Mouse (Mus musculus): ENCODE data around the gene Lrrc49.

DNA sequence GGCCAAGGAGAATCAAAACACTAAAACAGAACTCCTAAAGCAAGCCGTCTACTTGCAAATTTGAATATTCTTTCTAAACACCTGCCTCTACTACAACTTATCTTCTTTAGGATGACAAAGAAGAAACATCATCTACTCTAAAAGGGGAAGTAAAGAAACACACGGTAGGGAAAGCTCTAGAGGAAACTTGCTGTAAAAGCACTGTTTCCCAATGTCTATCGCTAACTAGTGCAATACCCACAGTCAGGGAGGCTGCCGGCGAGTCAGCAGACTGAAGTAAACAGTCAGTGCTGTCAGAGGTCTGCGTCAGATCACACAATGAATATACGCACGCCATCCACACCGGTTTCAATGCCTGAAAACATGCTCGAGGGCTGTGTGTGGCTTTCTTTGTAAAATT lies 86.0 kb downstream of the Lrrc49 start:
- TF ChIP-seq EP300 (IDR thresholded peaks at IDR 0.05), result no peak
- TF ChIP-seq CTCF (IDR thresholded peaks at IDR 0.05), result no peak

All from lung, postnatal 0 days (tissue).